Mouse (Mus musculus) kidney, postnatal 10 days (tissue): ENCODE measurements around the gene Reg3d.
A peak's percentile ranks its signal among the peaks of the same experiment; 100 is the strongest.
"Not testable (repeated sequence)": the region's sequence is repeated elsewhere in the genome, so short reads cannot be mapped to it uniquely, and the experiment has no call there.

Source experiments
- DNase-seq: peaks from one replicate; pipeline ENCODE4 v3.0.0; 2021; ENCODE audit warnings: mixed read lengths

Gene Reg3d

GRCm38 (mm10) chr6:78378765-78379164 lies at the start of gene Reg3d:
Reg3d (minus strand) TSS chr6:78378865.
- no peak for DNase-seq

DNA sequence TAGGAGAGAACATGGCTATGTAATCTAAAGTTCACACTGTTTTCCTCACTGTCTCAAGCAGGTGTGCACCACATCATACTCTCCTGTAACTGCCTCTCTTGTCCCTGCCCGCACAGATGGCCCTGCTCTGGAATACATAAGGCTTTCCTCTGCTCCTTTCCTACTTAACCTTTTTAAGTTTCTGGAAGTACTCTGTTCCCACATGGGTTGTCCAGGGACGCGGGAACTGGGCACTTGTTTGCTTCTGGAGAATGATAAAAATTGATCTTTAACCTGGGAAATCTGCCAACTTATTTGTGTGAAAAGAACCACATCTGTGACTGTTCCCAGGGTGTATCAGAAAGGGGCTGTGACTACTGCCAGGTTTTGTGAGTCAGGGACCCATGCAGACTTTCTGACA lies 46.8 kb upstream of the Reg3d start:
- no peak for DNase-seq

DNA sequence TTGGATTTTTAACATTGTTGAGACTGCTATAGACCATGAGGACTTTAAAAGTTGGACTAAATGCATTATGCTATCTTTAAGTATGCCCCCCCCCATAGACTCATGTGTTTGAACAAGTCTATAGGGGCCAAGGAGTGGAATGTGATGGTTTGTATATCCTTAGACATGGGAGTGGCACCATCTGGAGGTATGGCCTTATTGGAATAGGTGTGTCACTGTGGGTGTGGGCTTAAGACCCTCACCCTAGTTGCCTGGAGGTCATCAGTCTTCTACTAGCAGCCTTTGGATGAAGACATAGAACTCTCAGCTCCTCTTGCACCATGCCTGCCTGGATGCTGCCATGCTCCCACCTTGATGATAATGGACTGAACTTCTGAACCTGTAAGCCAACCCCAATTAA lies 43.7 kb upstream of the Reg3d start, which contains the start of gene Reg1:
TSS of gene Reg1 (plus strand) at position 301 of the 400 bp plus-strand sequence.
- DNase-seq = not testable (repeated sequence)

- not testable (repeated sequence) for DNase-seq
Observed at GRCm38 (mm10) chr6:78395323-78395722, 16.7 kb upstream of the Reg3d start, which contains the start of gene Reg2. Reg2 (plus strand) TSS chr6:78395623.

GRCm38 (mm10) chr6:78385609-78386008 lies 6.9 kb upstream of the Reg3d start:
- DNase-seq = no peak

GRCm38 (mm10) chr6:78380409-78380808 lies 1.7 kb upstream of the Reg3d start, which contains the start of gene Reg3a:
Reg3a (plus strand) TSS chr6:78380709.
- DNase-seq = no peak

- DNase-seq = no peak
Observed at GRCm38 (mm10) chr6:78370357-78370756, 8.3 kb downstream of the Reg3d start, which contains the start of gene Reg3b. Reg3b (plus strand) TSS chr6:78370657.

GRCm38 (mm10) chr6:78361971-78362563 lies 16.6 kb downstream of the Reg3d start:
- DNase-seq = no peak

DNA sequence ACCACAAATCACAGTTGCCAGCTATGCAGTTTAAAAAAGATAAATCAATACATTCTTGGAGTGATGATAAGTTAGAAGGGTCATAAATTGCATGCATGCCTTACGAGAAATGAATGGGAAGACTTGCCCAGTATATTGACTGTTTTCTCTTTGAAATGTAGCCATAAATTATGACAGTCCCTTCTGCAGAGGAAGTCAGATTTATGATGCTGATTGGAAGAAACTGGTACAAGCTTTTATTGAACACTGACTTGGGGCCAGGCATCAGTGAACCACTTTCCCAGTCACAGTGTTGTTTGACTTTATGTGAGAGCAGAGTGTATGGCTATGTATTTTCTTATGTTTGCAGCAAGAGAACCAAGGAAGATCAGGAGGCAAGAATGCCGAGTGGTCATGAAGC lies 37.0 kb downstream of the Reg3d start:
- no peak for DNase-seq

DNA sequence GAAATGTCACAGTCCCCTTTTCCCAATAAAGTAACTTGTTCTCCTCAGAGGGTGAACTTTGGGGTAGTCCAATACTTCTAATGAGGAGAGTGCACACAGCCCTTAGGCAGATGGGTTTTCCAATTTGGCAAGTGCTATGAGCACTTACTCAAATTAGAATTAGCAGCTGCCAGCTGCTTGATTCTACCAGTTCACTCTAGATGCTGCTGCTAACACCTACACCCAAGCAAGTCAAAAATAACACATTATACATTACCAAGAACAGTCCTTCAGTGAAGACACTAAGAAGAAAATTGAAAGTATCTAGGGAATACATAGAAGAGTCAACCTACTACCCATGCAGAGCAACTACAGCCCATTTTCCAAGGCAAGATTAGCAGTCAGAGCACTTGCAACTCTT lies 38.4 kb downstream of the Reg3d start:
- no peak for DNase-seq

DNA sequence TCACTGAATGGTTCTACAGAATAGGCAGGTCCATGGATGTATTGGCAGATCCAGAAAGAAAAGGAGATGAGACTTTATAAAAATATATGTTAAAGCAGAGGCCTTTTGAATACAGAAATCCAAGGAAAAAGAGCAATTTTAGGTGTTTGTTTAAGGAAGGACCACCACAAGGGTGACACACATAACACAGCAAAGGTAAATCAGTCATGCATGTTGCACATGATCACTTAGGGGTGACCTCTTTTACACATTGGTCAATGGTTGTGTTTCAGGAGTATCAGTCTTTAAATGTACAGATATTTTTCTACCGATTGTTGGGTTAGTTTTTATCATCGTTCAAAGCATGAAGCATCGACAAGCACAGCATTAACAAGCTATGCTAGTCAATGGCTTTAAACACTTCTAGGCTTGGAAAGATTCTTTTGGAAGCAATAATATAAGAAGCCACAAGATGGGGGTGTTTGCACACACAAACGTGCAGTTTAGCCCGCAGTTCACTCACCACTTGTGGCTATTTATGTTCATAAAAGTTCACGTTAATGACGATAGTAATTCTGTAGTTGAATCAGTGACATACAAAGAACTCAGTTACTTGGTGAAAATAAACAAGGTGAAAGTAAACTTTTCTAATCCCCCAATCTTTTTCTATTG lies 46.6 kb downstream of the Reg3d start:
- DNase-seq = peak; percentile 4

DNA sequence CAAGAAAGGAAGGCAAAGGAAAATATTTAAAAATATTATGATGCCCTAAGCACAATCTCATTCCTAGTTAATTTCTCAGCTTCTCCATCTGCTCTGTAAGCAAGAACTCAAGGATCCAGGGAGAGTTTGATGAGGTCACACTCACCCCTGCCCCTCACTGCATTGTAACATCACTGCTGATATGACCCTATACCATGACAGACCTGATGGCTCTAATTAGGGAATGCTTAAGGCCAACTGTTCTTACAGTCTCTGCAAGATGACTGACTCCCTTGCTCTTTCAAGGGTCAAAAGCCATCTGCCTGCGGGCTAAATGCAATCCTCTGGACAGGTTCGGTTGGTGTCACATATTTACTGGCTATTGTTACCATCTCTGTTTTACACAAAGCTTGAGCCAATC lies 49.5 kb downstream of the Reg3d start:
- DNase-seq = no peak

- DNase-seq = no peak
Observed at GRCm38 (mm10) chr6:78327798-78328197, 50.9 kb downstream of the Reg3d start.
